Mouse (Mus musculus) activated CD4-positive, CD25-positive, alpha-beta regulatory T cell (primary cell): ENCODE data around the gene Zfp169. TPM values are rescaled to one million over a fixed set of nuclear protein-coding genes. Genes with fewer than 3 reads are reported as not detected.

Source experiments
- polyA plus RNA-seq, 2 experiments: library from polyadenylated mRNA; unstranded; fragments of 100-300 nt; shearing (Covaris generic); gene quantifications; one replicate each; pipeline ENCODE4 v1.2.1; 2017

The Zfp169 gene
- polyA plus RNA-seq, result 10 to 100 TPM in 1 of 2 experiments, 1 to 10 TPM in 1; 5.8 to 11.1 TPM

DNA sequence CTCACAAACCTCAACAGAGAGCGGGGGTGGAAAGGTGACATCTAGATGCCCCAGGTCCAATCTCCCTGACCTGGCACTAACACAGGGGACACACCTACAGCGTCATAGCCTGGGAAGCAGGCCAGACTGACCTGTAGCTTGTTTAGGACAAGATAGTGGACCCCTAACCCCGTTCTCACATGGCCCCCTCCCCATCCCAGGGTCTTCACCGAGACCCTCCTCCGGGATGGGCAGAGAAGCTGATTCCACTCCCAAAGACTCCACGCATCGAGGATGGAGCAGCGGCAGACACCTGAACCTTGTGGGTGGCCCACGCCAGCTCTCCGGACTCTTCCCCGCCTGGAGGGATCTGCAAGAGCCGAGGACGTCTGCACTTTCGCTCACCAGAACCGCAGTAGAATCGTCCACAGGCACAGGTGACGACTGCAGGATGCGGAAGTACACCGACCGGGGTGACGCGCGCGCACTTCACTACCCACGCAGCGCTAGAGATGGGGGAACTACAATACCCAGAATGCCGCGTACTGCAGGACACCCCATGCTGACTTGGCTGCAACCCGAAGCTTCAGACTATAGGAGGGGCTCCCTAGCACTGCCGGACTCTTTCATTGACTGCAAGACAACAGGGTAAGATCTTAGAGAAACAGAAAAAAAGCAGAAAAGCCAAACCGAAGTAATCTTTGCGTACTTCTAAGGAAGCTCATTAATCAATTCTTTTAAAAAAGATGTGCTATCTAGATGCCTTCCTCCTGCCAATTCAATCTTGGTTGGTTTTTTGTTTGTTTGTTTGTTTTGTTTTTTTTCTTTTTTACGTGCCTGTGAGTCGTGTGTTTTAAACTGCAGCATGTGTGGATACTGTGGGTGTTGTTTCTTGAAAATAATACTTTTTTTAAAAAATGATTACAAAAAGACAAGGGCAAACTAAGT lies at the start of gene Zfp169, which contains the start of gene A830005F24Rik:
Gene Zfp169, minus strand, starts transcription at position 449 of the 927 bp plus-strand sequence.
Gene A830005F24Rik, plus strand, starts transcription at position 568 of the 927 bp plus-strand sequence.

Other genes with a start within 250 kb of the Zfp169 start
- gene A830005F24Rik, start 119 bp upstream of the Zfp169 start, polyA plus RNA-seq, result 1 to 10 TPM in 1 of 2 experiments, under 1 TPM in 1; 0.60 to 4.2 TPM
- gene Ptpdc1, start 112.2 kb upstream of the Zfp169 start, polyA plus RNA-seq, result under 1 TPM; 0.53 to 0.57 TPM
- gene Barx1, start 149.5 kb upstream of the Zfp169 start, polyA plus RNA-seq, result under 1 TPM in 1 of 2 experiments, not detected in 1; 0.21 TPM